Mouse (Mus musculus) spleen, adult 2 months (tissue): ENCODE results near the gene Ptpn1.

Experiments used
- CTCF ChIP-seq: fragments of 200-500 bp; IDR thresholded peaks from 2 replicates; pipeline ENCODE4 v1.5.1; 2011; ENCODE audit warnings: mild to moderate bottlenecking, inconsistent platforms; ENCODE audit not compliant: insufficient read depth, insufficient read length, insufficient replicate concordance; ENCODE audit errors: extremely low read depth
- POLR2A ChIP-seq: fragments of 200-500 bp; IDR thresholded peaks from 2 replicates; pipeline ENCODE4 v1.6.1; 2011; ENCODE audit warnings: low read depth, low read length, inconsistent platforms

GRCm38 (mm10) chr2:167920960-167921495, 10.8 kb upstream of the Ptpn1 start:
- TF ChIP-seq CTCF (no peak), POLR2A (no peak)
